Mouse (Mus musculus) bone marrow, adult 2 months (tissue): ENCODE data around the gene Elmo1.

Experiments used
- CTCF ChIP-seq: fragments of 200-500 bp; IDR thresholded peaks from 2 replicates; pipeline ENCODE4 v1.5.1; 2011; ENCODE audit warnings: low read length, control low read depth; ENCODE audit not compliant: control insufficient read depth, insufficient read depth
- POLR2A ChIP-seq: fragments of 200-500 bp; IDR thresholded peaks from 2 replicates; pipeline ENCODE4 v1.6.1; 2011; ENCODE audit warnings: low read depth, mild to moderate bottlenecking, control low read depth, low read length, borderline replicate concordance; ENCODE audit not compliant: control insufficient read depth

GRCm38 (mm10) chr13:20288393-20288792 is 198.0 kb downstream of the Elmo1 start:
- TF ChIP-seq POLR2A (no peak), CTCF (no peak)
